Mouse (Mus musculus) T-helper 2 cell (primary cell): ENCODE measurements around the gene Gli2.

ENCODE experiments used
- in situ Hi-C: fragments of 300-600 bp; cut with MboI, MseI; formaldehyde crosslinking; loops from one replicate; pipeline ENCODE4 v1.15.1; 2025; ENCODE audit warnings: high pct_unique_total_duplicates

Gli2 gene

GRCm38 (mm10) chr1:119003852-119004398, 49.5 kb downstream of the Gli2 start:
- in situ Hi-C loops: no loop called here

DNA sequence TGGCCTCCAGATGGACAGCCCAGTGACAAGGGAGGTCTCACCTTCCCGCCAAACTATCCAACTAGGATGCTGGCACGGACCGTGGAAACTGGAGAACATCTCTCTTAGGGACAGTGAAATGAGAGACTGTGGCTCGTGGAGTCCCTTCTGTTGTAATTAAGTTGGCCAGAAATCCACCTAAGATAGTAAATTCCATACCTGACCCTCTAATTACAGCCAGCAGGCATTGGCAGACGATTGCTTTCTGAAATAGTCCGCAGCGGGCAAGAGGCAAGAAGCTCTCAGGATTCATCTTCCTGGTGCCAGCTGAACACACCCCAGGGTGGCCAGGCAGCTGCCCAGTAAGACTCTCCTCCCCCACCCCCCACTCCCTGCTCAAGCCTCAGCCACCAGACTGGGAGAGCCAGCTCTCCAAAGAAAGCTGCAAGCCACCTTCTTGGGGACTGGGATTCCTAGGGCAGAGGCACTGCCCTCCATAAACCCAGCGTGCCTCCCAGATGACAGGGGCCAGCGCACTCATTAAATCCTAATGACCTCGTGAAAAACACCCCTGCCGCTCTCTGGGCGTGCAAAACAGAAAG, 51.9 kb downstream of the Gli2 start:
- in situ Hi-C loops: no loop called here

DNA sequence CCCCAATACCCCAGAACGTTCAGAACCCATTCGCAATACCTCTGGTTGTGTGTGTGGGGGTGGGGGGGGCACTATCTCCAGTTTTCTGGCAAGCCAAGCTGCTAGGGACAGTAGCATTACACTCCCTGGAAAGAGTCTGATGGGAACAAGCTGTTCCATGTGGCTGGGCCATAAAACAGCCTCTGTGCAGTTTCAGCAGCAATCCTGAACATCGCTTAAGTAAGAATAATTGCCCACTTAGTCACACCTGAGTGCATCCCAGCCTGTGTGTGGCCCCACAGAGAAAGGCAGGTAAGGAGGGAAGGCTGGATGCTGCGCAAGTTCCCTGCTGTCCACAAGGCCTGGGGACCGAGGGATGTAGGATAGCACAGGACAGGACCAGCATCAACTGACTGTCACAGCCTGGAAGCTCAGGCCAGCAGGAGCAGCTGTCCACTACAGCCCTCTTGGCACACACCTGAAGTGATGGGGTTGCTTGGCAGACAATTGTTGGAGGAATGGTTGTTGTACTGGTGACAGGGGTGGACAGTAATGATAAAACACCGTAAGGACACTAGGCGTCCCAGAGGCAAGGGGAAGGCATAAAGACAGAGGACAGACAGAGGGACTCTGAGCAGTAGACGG, 58.8 kb downstream of the Gli2 start:
- in situ Hi-C loops: no loop called here

DNA sequence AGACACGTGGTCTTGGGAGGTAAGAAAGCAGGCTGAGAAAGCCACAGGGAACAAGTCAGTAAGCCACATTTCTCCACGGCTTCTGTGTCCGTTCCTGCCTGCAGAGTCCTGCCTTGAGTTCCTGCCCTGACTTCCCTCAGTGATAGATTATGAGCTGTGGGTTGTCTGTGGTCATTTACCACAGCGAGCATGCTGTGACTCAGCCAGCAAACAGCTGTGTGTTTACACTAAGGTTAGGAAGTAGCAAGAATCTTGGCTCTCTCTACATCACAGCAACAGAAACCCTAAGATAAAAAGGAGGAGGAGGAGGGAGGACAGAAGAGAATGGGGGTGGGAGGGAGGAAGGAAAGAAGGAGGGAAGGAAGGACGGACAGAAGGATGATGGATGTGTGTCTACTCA, 59.6 kb downstream of the Gli2 start:
- in situ Hi-C loops: no loop called here

- in situ Hi-C loops: no loop called here
Measured at GRCm38 (mm10) chr1:118988331-118988730, 65.1 kb downstream of the Gli2 start.

- in situ Hi-C loops: no loop called here
Measured at GRCm38 (mm10) chr1:118987538-118987937, 65.9 kb downstream of the Gli2 start.

DNA sequence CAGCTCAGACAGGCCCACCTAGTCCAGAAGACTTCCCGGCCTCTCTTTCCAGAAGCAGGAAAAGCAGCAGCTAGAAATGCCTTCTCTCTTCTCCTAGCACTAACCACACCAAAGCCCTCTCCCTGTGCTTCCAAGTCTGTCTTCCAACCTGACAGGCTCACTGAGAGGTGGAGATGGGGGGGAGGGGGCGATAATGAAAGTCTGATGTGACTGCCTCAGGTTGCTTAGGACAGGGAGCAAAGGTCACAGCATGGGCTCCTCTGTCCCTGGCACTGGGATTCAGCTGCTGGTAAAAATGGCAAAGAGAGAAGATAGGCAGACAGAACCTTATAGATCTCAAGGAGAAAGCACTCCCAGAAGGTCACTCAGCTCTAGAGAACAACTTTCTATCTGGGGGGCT, 70.0 kb downstream of the Gli2 start:
- in situ Hi-C loops: no loop called here

- in situ Hi-C loops: no loop called here
Measured at GRCm38 (mm10) chr1:118982805-118983211, 70.6 kb downstream of the Gli2 start.

DNA sequence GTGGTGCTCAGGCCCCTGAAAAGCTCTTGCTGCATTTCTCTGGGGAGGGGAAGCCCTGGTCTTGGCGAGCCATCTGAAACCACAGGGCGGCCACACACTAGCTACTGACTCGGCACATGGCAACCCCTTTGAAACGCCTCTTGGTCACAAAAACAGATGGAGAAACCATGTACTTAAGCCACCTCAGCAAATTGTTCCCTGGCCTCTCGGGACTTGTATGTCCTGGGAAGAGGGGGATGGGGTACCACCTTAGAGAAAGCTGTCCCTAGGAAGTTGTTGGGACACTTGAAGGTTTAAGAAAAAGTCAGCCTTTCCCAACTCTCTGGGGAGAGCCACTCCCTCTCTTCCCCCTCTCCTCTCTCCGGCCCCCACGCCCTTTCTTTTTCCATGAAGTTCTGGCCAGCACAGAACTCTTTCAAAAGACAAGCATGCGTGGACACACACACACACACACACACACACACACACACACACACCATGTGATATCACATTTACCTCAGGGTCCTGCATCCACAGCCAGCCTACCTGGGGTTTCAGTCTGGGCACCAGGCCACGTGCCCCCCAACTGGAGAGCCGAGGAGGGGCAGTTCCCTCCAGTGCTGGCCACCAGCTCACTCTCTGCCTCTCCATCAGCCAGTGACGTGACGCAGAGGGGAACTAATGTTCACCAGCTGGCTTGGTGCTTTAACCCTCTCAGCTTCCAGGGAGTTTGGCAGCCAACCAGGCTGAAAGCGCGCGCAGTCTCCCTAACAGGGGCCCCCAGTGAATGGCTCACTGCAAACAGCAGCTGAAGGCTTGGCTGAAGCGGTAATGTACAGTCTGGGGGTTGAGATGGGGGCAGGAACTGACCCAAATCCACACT, 71.2 kb downstream of the Gli2 start:
- in situ Hi-C loops: no loop called here

- in situ Hi-C loops: no loop called here
Measured at GRCm38 (mm10) chr1:118980636-118981035, 72.8 kb downstream of the Gli2 start.

DNA sequence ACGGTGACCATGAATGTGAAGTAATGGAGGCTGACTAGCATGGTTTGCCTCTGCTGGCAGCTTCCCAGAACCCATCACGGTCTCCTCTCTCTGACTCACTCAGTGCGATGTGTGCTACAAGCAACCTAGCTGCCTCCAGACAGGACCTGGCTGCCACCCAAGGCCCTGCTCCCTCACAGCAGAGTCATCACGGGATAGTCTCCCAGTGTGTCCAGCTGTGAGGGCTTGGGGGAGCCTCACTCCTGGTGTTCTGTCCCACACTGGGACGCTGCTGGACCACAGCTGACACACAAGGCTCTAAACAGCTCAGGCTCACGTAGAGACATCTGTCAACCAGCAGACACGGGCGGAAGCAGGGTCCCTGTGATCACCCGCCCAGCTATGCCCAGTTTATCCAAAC, 76.8 kb downstream of the Gli2 start:
- in situ Hi-C loops: no loop called here

DNA sequence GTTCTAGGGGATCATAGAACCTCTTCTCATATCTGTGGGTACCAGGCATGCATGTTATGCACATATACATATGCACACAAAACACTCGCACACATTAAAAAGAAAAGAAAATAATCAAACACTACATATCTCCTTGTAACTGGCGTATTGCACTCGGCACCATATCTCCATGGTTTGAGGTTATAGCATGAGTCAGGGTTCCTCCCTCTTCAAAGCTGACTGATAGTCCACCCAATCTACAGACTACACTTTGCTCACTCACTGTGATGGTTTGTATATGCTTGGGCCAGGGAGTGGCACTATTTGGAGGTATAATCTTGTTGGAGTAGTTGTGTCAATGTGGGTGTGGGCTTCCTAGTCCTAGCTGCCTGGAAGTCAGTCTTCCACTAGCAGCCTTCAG, 78.0 kb downstream of the Gli2 start:
- in situ Hi-C loops: no loop called here

GRCm38 (mm10) chr1:118970068-118970467, 83.4 kb downstream of the Gli2 start:
- in situ Hi-C loops: no loop called here

- in situ Hi-C loops: no loop called here
Measured at GRCm38 (mm10) chr1:118969409-118969808, 84.0 kb downstream of the Gli2 start.

DNA sequence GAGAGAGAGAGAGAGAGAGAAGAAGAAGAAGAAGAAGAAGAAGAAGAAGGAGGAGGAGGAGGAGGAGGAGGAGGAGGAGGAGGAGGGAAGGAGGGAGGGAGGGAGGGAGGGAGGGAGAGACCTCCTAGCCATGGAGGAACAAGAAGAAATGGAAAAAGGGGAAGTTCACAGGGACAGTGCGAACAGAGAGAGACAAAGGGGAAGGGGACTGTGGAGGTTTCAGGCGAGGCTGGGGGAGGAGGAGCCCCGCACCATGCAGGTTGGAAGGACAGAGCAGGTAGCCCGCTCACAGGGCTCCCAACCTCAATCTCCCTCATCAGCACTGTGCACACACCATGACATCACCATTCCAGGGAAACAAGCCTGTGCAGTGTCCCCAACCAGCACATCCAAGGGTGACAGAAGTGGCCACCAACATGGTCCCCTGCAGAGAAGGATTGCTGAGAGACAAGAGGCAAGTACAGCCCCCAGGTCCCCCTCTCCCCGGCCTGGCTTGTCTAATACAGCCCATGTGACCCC, 84.7 kb downstream of the Gli2 start:
- in situ Hi-C loops: no loop called here

DNA sequence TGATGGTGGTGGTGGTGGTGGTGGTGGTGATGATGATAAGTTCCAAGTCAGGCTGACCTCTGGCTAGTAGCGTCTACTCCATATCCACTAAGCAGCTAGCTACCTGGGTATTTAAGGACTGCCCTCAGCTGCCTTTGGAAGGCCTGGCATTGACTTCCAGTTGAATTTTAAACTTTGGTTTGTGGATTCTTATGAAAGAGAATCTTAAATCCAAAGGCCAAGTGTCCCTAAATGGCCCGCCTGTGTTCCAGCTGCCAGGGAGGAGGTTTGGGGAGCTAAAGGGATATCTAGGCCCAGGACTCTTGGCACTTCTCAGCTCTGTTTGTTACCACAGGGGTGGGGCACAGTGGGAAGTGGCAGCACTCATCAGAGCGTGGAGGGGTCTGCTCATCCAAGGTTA, 85.4 kb downstream of the Gli2 start:
- in situ Hi-C loops: no loop called here

DNA sequence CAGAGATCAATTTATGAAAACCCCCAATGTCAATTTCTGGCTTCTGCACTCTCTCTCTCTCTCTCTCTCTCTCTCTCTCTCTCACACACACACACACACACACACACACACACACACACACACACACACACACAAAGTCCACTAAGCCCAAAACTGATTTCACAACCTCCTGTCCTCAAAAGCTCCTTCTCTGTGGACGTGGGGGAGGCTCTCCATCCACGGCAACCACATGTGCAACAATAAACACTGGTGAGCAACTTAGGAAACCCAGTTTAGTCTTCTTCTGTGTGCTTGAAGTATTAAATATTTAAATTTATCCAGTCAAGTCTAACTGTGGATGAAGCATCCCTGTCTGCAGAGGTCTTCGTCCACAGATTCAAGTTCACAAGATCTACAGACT, 86.1 kb downstream of the Gli2 start:
- in situ Hi-C loops: no loop called here

GRCm38 (mm10) chr1:118958644-118959043, 94.8 kb downstream of the Gli2 start:
- in situ Hi-C loops: no loop called here

GRCm38 (mm10) chr1:118955791-118956190, 97.6 kb downstream of the Gli2 start:
- in situ Hi-C loops: no loop called here

DNA sequence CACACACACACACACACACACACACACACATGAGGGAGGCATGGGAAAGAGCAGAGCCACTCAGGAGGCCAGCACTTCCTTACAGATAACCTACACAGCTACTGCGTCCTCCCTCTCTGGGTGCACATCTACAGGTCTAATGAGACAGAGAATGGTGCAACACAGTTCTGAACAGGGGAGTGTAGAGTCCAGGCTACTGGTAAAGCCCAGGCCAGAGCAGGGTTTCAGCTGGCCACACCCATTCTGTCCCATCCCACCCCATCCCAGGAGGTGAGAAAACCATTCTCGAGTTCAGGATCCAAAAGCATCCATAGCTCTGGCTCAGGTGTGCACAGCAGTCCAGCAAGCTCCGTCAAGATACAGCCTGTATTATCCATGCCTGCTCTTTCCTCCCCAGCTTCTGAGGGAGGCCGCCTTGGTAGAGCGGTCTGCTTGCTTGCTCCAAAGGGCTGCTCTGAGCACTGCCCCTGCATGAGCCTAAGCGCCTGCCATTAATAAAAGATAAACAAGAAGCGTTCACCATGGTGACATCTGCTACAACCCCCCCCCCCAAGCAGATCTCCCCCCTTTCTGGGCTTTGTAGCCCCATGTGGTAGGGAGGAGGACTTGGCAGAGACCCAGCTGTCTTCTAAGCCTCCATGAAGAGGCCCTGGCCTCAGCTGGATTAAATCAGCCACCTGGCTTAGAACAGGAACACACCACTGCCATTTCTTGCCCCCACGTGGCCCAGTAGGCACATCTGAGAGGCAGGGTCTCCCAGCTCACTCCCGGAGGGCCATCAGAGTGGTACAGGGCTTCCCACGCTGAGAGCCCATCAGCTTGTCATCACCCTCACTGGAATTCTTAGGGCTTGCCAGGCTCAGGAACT, 98.8 kb downstream of the Gli2 start:
- in situ Hi-C loops: no loop called here

- in situ Hi-C loops: no loop called here
Measured at GRCm38 (mm10) chr1:118953031-118953430, 100.4 kb downstream of the Gli2 start.
